Comparison of ENCODE assay signal across 13 mouse cellular contexts in genomic region chr6:64326936-64327335, GRCm38 (mm10).
"Had no signal": no experiment of that assay in that cellular context is flagged by ENCODE, and none has a peak within 500 bp of the region (broad histone marks: within the 10 kb centered on the region; RNA-seq: fewer than 3 reads in every experiment).

No protein-coding gene starts in this region.

- DNase-seq: gastrocnemius, postnatal 14 days; gastrocnemius, postnatal 36 days; heart, adult 18-20 months; heart, postnatal 14 days; heart, postnatal 36 days; kidney, adult 11 months; kidney, adult 2 months; kidney, adult 9 months; kidney, postnatal 14 days; kidney, postnatal 36 days; liver; liver, embryonic 13.5 days; liver, postnatal 0 days had no signal
